Mouse (Mus musculus) left cerebral cortex, adult 11 months (tissue): ENCODE data around the gene Btbd6.

Source experiments
- DNase-seq: peaks from one replicate; pipeline ENCODE4 v3.0.0; 2022; ENCODE audit warnings: low spot score

Gene Btbd6

DNA sequence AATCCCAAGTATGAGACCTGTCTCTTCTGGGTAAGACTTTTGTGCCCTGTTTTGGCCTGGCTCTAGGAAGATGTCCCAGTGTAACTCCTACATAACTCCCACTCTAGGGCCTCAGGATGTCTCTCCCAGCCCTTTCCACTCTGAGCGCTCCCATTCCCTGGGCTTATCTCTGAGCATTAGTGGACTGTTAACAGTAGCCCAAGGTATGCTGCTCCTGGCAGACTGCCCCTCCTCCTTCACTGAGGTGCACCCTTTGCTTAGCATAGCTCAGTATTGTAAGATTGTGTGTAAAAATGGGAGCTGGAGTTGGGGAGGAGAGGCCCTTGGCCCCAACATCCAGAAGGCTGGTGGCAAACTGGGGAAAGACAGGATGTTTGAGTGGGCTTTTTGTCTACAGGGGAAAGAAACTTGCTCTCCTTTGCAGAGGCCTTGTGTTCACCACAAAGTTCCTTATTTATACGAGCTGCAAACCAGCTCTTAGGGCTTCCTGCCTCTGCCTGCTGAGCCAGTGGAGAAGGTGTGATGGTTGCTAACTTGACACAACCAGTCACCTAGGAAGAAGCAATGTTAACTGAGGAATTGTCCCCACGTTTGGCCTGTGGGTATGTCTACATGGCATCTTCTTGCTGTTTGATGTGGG, 23.2 kb upstream of the Btbd6 start:
- no peak for DNase-seq

DNA sequence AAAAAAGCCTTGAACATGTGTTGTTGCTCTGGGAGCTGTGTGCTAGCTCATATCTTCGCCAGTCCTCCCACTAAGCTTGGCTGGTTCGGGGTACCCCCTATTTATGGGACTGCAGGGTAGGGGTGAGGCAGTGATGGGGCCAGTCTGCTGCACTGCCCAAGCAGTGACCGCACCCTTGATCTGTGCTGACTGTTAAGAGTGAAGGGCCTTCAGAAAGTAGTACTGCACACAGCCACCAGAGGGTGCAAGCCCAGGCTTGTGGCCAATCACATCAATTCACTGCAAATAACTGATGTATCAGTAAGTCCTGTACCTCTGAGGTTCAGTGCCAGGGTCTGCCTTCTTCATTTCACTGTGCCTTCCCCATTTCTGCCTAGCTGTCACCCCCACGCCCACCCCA, 20.5 kb upstream of the Btbd6 start:
- peak; percentile 64 for DNase-seq

DNA sequence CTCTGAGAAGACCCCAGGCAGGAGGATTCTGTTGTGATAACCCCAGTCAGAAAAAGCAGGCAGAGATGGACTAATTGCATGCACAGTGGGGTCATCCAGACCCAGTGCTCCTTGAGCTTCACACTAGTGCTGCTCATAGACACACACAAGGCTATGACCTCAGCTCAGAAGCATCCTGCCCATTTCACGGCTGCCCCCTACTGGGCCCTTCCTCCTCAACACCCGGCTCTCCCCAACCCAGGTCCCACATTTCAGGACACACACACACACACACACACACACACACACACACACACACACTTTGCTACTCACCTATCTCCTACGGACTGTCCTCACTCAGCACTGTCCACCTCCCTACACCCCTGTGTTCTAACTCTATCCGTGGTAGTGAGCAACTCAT, 18.0 kb upstream of the Btbd6 start:
- DNase-seq = no peak

DNA sequence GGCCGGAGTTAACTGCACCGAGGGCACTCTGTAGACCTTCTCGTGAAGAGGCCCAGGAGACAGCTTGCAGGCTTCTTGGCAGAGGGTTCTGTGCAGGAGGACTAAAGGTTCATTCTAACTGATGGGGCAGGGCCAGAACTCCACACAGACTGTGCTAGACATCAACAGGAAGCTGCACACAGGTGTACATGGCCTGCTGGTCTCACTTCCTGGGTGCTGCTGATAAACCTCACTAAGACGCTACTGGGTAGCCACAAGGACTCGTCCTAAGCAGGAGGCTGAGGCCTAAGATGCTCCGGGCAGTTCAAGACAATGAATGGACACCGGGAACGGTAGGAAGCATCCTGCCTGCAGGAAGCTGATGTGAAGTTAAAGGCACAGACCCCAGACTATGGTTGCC, 16.9 kb upstream of the Btbd6 start:
- DNase-seq = no peak

DNA sequence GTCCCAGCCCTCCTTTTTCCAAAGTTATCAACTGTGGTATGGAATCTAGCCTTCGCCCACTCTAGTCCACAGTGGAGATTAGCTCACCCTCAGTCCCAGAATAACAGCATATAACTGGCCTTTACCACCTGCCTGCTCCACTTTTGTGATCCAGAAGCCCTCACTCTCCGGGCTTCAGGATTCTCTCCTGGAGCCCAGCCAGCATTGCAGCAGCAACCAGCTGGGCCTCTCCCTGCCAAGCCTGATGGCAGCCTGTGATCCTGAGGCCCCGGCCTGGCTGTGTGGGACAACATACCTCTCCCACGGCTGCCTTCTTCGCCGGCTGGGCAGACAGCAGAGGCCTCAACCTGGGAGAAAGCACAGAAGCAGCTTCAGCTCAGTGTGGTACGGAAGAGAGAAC, 14.9 kb upstream of the Btbd6 start:
- no peak for DNase-seq

DNA sequence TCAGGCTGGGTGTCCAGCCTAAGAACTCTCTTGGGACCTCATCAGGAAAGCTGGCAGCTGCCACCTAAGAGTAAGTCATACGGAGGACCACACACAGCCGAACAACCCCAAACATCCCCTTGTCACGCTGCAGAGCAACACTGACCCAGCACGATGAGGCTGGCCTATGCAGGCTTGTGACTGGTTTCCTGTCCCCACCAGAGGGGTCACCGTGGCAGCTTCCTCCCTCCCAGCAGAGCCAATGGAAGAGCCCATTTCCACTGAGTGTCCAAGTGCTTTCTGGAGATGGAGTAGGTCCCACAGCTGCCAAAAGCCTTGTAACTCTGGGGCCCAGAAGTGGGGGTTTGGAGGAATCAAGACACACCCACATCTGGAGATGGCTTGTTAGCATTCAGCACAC, 14.4 kb upstream of the Btbd6 start:
- DNase-seq = no peak

DNA sequence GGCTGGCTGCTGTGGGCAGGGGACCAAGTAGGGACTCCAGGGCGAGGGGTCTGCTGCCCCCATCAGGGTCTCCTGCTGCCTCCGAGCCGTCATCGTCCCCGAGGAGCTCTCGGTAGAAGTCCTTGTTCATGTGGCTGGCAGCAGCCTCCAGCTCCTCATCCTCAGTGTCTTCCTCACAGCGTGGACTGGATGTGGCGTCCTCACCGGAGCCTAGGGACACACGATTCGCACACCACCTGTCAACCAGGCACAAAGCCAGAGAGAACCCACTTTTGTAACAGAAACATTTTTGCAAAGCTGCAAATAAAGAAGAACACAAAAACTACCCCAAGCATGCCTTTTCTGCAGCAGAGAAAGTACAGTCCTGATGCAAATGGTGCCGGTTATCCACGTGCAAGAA, 10.5 kb upstream of the Btbd6 start:
- DNase-seq = no peak

DNA sequence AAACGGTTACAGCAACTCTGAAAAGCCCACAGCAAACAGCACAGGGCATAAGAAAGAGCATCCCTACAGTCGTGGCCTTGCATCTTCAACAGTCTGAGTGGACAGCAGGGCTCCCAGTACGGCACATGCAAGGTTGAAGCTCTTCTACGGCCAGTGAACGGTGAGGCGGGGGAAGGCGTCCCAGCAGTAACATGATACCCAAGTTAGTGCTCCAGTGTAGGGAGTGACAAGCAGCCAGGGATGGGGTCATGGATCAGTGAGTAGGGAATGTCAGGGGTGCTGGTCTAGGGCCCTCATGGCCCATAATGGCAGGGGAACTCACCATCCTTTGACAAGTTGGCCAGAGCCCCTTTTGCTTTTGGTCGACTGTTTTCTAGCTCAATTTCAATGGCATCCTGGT, 7.3 kb upstream of the Btbd6 start:
- DNase-seq = no peak

DNA sequence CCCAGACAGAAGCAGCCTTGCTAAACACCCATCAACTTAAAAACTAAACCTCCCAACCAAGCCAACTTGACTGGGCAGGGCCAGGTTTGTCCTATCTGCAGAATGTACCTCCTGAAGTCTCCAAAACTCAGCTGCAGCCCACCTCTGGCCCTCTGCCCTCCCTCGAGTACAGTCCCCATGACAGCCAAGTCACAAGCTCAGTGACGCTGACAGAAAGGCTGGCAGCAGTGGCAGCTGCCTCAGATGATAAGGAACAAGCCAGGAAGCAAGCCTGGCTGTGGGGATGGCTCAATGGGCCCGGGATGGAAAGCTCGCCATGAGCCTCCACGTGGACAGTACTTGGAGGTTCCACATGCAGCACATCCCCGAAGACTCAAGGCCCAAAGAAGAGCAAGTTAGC, 6.7 kb upstream of the Btbd6 start:
- DNase-seq = no peak

DNA sequence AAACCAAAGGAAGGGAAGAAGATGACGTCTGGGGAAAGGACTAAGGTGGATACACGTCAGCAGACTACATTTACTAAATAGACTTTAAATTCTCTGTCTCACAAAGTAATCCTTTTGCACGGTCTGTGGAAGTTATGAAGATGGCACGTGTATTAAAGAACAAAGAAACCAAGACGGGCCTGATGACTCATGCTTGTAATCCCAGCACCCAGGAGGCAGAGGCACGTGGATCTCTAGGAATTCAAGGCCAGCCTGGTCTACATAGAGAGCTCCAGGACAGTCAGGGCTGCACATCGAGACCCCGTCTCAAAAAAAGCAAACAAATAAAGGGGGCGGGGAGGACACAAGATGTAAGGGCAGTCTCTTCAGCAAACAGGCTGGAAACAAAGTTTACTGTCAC, 1.5 kb upstream of the Btbd6 start:
- no peak for DNase-seq

DNA sequence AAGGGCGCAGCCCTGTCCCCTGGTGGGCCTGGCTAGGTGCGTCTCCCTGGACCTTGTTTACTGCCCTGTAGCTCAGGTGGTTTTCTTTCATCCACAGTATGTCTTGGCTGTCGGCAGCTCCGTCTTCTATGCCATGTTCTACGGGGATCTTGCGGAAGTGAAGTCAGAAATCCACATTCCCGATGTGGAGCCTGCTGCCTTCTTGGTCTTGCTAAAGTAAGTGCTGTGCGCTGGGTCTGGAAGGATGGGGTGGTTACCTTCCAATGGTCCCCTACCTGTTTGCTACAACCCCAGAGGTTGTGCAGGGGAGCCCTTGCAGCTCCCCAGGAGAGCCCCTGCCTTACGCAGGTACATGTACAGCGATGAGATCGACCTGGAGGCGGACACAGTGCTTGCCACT, 874 bp downstream of the Btbd6 start:
- no peak for DNase-seq

DNA sequence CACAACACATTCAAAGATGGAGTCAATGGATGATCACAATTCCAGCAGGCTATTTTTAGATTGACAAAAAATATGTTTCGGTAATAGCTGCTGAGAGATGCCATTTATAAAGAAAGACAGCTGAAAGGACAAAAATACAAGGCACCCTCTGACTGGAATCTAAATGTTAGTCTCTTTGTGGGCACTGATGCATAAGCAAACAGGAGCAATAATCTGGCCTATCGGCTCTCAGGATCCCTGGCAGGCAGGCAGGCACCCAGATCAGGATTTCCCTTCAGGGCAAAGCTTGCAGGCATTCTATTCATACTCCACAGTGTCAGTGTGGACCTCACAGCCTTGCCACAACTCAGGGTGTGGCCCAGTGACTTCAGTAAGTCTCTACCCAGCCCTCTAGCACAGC, 5.7 kb downstream of the Btbd6 start:
- no peak for DNase-seq

DNA sequence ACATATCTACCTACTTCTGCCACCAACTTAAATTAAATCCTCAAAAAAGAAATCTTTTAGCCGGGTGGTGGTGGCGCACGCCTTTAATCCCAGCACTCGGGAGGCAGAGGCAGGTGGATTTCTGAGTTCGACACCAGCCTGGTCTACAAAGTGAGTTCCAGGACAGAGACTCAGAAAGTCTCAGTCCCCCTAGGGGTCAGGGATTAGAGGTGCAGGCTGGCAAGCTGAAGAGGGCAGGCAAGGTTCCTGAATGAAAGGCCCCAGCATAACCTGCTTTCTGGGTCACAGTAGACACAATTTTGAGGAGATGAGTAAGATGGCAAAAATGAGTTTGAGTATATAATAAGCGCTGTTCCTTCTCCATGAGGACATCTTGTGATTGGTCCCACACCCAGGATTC, 9.1 kb downstream of the Btbd6 start:
- DNase-seq = no peak

DNA sequence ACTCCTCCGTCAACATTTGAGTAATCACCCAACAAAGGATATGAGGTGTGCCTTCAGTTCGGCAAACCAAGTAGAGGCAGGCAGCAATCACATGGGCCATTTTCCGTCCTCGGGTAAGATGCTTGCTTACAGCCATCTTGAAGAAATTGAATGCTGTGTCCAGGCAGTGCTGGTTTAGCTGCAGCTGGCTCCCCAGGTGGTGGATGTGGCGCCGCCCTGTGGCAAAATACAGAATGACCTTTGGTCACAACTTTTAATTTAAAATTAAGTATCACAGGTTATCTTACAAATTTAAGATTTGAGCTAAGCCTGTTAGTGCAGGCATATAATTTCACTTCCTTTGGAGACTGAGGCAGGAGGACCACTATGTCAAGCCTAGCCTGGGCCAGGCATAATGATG, 11.6 kb downstream of the Btbd6 start:
- no peak for DNase-seq

DNA sequence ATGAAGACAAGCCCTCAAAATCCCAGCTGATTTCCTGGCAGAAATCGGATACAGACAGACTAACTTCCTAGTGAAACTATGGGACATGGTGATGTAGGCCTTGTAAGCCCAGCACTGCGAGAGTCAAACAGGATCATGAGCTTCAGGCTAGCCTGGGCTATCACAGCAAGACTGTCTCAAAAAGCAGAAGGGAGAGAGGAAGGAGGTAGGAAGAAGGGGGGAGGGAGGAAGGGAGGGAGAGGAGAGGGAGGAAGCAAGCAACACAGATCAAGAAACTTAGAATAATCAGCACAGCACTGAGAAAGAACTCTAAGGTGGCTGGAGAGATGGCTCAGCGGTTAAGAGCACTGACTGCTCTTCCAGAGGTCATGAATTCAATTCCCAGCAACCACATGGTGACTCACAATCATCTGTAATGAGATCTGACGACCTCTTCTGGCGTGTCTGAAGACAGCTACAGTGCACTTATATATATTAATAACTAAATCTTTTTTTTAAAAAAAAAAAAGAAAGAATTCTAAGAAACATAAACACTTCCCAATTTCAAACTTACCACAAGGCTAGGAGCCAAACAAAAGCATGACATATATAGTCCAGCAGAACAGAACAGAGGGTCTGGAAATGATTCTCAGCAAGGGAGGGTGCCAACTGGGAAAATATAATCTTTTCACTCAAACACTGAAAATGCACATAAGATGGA, 14.6 kb downstream of the Btbd6 start:
- no peak for DNase-seq

DNA sequence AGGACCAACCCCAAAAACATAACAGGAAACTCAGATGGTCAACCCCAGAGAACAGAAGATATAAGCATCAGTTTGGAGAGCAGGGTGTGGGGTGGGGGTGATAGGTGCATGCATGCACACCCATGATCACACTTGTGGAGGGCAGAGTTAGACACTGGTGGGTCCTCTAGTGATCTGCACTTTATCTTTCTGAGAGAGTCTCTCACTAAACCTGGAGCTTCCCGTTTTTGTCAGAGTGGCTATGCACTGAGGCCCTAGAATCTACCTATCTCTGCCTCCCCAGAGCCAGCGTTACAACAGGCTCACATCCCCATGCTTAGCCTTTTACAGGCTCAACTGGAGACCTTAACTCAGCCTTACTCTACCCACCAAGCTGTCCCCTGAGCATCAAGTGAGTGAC, 15.2 kb downstream of the Btbd6 start:
- no peak for DNase-seq

DNA sequence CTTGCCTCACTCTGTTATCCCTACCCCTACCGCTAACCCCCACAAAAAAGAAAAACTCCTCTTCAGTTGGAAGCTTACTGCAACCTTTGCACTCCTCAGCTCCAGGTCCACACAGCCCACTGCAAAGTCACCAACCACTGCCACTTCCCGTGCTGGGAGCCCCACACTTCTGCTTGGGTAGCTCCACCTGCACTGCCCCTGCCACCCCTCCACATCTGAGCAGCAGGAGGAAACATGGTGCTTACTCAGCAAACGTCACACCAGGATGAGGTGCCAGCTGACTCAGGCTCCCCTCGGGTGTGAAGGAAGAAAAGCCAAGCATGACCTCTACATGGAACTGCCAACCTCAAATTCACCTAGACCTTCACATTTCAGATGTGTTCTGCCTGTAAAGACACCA, 17.9 kb downstream of the Btbd6 start:
- DNase-seq = no peak

DNA sequence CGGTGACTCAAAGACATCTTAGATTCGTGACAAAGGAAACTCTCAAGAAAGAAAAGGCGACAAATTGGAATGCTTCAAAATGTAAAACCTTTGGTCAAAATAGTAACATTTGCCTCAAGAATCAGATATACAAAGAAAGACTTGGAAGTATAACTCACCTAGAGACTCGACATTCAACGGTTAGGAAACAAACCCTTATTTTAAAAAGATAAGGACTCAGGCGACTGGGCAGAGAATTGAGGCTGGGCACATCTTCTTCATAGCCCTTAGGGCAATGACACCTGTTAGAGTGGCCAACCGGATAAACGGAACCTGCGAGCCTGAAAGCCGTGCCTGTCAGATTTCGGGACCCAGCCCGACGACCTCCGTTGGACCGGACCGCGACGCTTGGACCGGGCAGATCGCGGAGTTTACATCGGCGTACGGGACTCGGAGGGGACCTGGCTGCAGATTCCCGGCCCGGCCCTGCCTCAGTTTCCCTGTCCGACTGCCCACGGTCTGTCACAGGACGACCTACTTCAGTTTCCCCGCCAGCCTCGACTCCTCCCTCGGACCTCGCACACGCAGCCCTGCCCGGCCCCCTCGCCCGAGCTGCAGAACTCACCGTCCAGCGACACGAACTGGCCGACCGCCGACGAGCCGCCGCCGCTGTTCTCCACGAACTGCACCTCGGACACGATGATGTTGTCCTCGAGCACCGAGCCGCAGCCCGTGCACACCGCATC, 23.4 kb downstream of the Btbd6 start:
- DNase-seq = no peak

DNA sequence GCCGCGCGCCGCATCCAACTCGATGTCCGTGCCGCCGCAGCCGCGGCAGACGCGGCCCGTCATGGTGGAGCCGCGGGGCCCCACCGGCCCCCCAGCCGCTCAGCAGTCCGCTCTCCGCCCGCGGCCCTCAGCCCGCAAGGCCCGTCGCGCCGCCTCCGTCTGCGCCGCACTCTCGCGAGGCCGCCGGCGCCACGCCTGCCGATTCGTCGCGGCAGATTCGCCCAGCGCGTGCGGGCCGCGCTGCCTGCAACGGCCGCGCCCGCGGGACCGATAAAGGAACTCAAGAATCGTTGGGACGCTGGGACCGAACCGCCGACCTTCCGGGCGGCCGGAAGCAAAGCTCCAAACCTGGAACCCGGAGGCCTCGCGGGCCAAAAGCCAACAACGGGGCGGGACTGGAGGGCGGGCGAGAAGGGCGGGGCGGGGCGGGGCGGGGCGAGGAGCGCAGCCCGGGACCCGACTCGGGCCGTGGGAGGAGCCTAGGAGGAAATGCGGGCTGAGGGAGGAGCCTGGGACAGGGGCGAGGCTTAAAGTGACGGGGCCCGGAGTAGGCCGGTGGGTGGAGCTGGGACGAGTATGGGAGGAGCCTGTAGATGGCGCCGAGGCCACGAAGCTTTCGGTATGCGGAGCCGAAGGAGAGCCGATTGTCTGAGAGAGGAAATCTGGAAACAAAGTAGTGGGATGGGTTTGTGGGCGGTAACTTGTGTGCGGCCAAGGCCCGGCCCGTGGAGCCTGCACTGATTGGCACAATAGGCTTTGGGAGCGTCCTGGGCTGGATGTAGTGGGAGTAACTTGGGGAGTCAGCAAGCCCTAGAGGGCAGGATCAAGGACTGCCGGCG, 24.2 kb downstream of the Btbd6 start, which contains the start of gene Brf1:
Brf1 (minus strand) TSS at position 411 of the 839 bp plus-strand sequence.
- DNase-seq = peak; percentile 92

DNA sequence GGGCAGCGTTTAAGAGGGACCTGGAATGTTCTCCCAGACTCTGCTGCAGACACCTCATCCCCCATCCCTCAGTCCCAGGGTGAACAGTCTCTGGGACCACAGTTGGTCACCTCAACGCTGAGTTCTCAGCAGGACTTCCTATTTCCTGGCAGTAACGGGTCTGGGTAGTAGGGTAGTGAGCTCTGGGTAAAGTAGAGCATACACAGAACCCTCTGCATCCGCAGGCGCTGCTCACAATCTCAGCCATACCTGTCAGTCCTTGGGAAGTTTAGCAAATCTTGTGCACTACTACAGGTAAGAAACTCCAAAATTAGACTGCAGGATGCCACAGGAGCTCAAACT, 24.8 kb downstream of the Btbd6 start:
- no peak for DNase-seq

DNA sequence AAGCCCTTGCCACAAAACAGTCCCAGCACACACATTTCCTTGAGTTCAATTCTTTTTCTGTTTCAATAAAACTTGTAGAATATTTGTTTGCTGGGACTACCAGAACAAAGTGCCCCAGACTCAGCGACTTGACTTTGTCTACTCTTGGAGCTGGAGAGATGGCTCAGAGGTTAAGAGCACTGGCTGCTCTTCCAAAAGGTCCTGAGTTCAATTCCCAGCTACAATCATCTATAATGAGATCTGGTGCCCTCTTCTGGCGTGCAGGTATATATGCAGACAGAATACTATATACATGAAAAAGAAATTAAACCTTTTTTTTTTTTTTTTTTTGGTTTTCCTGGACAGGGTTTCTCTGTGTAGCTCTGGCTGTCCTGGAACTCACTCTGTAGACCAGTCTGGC, 26.4 kb downstream of the Btbd6 start:
- no peak for DNase-seq

DNA sequence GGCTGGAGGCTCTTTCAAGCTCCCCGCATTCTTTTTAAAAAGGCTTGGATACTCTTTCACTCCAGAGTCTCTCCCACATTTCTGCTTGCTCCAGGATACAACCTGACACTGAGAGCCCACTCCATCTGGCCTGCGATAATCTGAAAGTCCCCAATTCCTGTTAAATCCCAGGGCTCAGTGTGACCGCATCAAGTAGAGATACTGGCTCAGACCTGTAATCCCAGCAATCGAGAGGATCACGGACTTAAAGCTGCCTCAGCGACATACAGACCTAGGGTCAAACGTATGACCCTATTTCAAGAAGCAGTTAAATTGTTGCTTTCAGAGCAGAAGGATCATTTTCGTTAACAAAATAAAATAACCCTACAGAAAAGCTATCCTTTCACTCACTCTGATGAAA, 27.7 kb downstream of the Btbd6 start:
- no peak for DNase-seq

DNA sequence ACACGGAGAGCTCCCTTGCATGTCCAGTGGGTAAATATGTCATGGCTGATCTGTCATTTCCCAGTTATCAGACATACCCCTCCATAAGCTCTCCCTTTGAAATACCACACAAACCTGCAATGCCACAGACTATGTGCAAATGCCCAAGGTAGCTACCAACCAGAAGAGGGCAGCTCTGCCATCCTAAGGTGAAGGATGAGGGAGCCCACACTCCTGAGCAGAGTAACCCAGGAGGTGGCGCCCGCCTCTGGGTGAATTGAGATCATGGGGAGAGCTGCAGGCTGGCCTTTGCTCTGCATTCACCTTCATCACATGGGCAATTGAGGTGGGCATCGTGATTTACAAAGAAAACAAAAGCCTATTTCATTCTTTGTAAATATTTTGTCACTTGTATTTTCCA, 28.7 kb downstream of the Btbd6 start:
- DNase-seq = peak; percentile 49
